Mouse (Mus musculus) adrenal gland, adult 8-10 months (tissue): ENCODE data around the gene Akr7a5. TPM values are rescaled to one million over a fixed set of nuclear protein-coding genes. Genes with fewer than 3 reads are reported as not detected.

ENCODE experiments used
- DNase-seq: peaks from one replicate; pipeline ENCODE4 v3.0.0; 2022
- total RNA-seq, 4 experiments: library from RNA; stranded (reverse); gene quantifications; 2 replicates each; pipeline ENCODE4 v1.2.4; 2022

Akr7a5 gene
- total RNA-seq, 4 experiments from 2014 or later, result 65.4 to 73.5 (median 68.8) TPM

GRCm38 (mm10) chr4:139301780-139302179 lies 8.8 kb upstream of the Akr7a5 start:
- no peak for DNase-seq

- no peak for DNase-seq
Observed at GRCm38 (mm10) chr4:139302241-139302640, 8.3 kb upstream of the Akr7a5 start.

- no peak for DNase-seq
Observed at GRCm38 (mm10) chr4:139305521-139305920, 5.0 kb upstream of the Akr7a5 start.

- DNase-seq, result no peak
Observed at GRCm38 (mm10) chr4:139307916-139308315, 2.6 kb upstream of the Akr7a5 start.

- no peak for DNase-seq
Observed at GRCm38 (mm10) chr4:139309651-139310050, 893 bp upstream of the Akr7a5 start.

GRCm38 (mm10) chr4:139310899-139311701 lies 556 bp downstream of the Akr7a5 start:
- no peak for DNase-seq

- DNase-seq, result no peak
Observed at GRCm38 (mm10) chr4:139311707-139312106, 1.2 kb downstream of the Akr7a5 start.

GRCm38 (mm10) chr4:139312632-139313031 lies 2.1 kb downstream of the Akr7a5 start:
- no peak for DNase-seq

- DNase-seq, result no peak
Observed at GRCm38 (mm10) chr4:139318449-139318848, 7.9 kb downstream of the Akr7a5 start.

- no peak for DNase-seq
Observed at GRCm38 (mm10) chr4:139319740-139320139, 9.2 kb downstream of the Akr7a5 start.

- peak; percentile 77 for DNase-seq
Observed at GRCm38 (mm10) chr4:139330605-139331004, 20.1 kb downstream of the Akr7a5 start.

- no peak for DNase-seq
Observed at GRCm38 (mm10) chr4:139334631-139335295, 24.2 kb downstream of the Akr7a5 start.

- no peak for DNase-seq
Observed at GRCm38 (mm10) chr4:139335507-139335906, 25.0 kb downstream of the Akr7a5 start.

- peak; percentile 54 for DNase-seq
Observed at GRCm38 (mm10) chr4:139336822-139337483, 26.4 kb downstream of the Akr7a5 start.

GRCm38 (mm10) chr4:139338145-139338544 lies 27.6 kb downstream of the Akr7a5 start:
- no peak for DNase-seq

GRCm38 (mm10) chr4:139340835-139341234 lies 30.3 kb downstream of the Akr7a5 start:
- DNase-seq, result no peak

GRCm38 (mm10) chr4:139341556-139342233 lies 31.2 kb downstream of the Akr7a5 start:
- peak; percentile 58 for DNase-seq

GRCm38 (mm10) chr4:139343718-139344117 lies 33.2 kb downstream of the Akr7a5 start:
- no peak for DNase-seq

- no peak for DNase-seq
Observed at GRCm38 (mm10) chr4:139345416-139346019, 35.0 kb downstream of the Akr7a5 start.

GRCm38 (mm10) chr4:139351931-139352711 lies 41.6 kb downstream of the Akr7a5 start, which contains the start of the genes Mrto4, Emc1 and Ubr4:
TSS of gene Mrto4 (minus strand) at chr4:139352576.
TSS of gene Emc1 (plus strand) at chr4:139352587.
TSS of gene Ubr4 (plus strand) at chr4:139352609.
- DNase-seq, result peak; percentile 83

- no peak for DNase-seq
Observed at GRCm38 (mm10) chr4:139352832-139353231, 42.3 kb downstream of the Akr7a5 start.
